Comparison of ENCODE assay signal across 23 mouse cellular contexts in genomic region chr7:67049206-67049605, GRCm38 (mm10).
DNase-seq lines count a peak whose midpoint lies in the region; ATAC-seq and TF ChIP-seq lines count a peak whose summit lies in the region.
"Had no signal": no experiment of that assay in that cellular context is flagged by ENCODE, and none has a peak within 500 bp of the region (broad histone marks: within the 10 kb centered on the region; RNA-seq: fewer than 3 reads in every experiment).

No protein-coding gene starts in this region.

- H3K4me2 ChIP-seq in midbrain, embryonic 16.5 days (ENCODE audit: low read length), result no peak overlapping the region
- H3K4me2 ChIP-seq: forebrain, embryonic 15.5 days; heart, embryonic 12.5 days; heart, embryonic 15.5 days; hindbrain, embryonic 13.5 days; intestine, embryonic 15.5 days had no signal

- H3K36me3 ChIP-seq in midbrain, embryonic 16.5 days (ENCODE audit: control insufficient read depth, insufficient read depth, low read length), result no peaks in the 10 kb centered on the region
- H3K36me3 ChIP-seq: forebrain, embryonic 15.5 days; heart, embryonic 12.5 days; heart, embryonic 15.5 days; hindbrain, embryonic 10.5 days; hindbrain, embryonic 13.5 days; intestine, embryonic 15.5 days had no signal

- intact Hi-C loops in gastrocnemius, adult 2 months (cut with DNase I), result loop anchor here (10.0 kb wide), 1 partner anchor 146 kb away; no protein-coding TSS in a partner anchor
- intact Hi-C loops in gastrocnemius, postnatal 14 days (cut with DNase I; ENCODE audit: low total_unique reads), result no loop called here

- ATAC-seq in midbrain, embryonic 16.5 days, result no peak
- ATAC-seq: CD4-positive, CD25-positive, alpha-beta regulatory T cell, adult 4 months; forebrain, embryonic 15.5 days; hindbrain, embryonic 16.5 days; intestine, embryonic 15.5 days had no signal

- TF ChIP-seq CTCF in gastrocnemius, adult 2 months (IDR thresholded peaks at IDR 0.05), result no peak

- H3K9ac ChIP-seq in midbrain, embryonic 16.5 days (ENCODE audit: low read depth, low read length), result no peak overlapping the region
- H3K9ac ChIP-seq: forebrain, embryonic 15.5 days; heart, embryonic 12.5 days; heart, embryonic 15.5 days; hindbrain, embryonic 13.5 days; intestine, embryonic 15.5 days had no signal

- H3K27me3 ChIP-seq in midbrain, embryonic 16.5 days (ENCODE audit: control insufficient read depth, insufficient read depth, low read depth, low read length), result no peaks in the 10 kb centered on the region
- H3K27me3 ChIP-seq: forebrain, embryonic 15.5 days; heart, embryonic 12.5 days; heart, embryonic 15.5 days; hindbrain, embryonic 13.5 days; intestine, embryonic 15.5 days had no signal

- no peak overlapping the region for H3K27ac ChIP-seq in gastrocnemius, adult 2 months
- no peak overlapping the region for H3K27ac ChIP-seq in midbrain, embryonic 16.5 days (ENCODE audit: low read length)
- H3K27ac ChIP-seq: forebrain, embryonic 15.5 days; heart, embryonic 15.5 days; hindbrain, embryonic 10.5 days; hindbrain, embryonic 13.5 days; intestine, embryonic 15.5 days had no signal

- H3K4me3 ChIP-seq in gastrocnemius, adult 2 months, result no peak overlapping the region
- no peak overlapping the region for H3K4me3 ChIP-seq in midbrain, embryonic 16.5 days (ENCODE audit: low read depth, low read length)
- H3K4me3 ChIP-seq: forebrain, embryonic 15.5 days; heart, embryonic 12.5 days; heart, embryonic 15.5 days; hindbrain, embryonic 10.5 days; hindbrain, embryonic 13.5 days; intestine, embryonic 15.5 days had no signal

- WGBS in midbrain, embryonic 16.5 days, result 82% methylated on average over 2 of the region's 2 CpGs

- H3K9me3 ChIP-seq in midbrain, embryonic 16.5 days (replicated peaks; ENCODE audit: control insufficient read depth, low read length, poor library complexity, severe bottlenecking), result no peaks in the 10 kb centered on the region
- H3K9me3 ChIP-seq: forebrain, embryonic 15.5 days; heart, embryonic 12.5 days; heart, embryonic 15.5 days; hindbrain, embryonic 10.5 days; hindbrain, embryonic 13.5 days; intestine, embryonic 15.5 days had no signal

- peak; percentile 64 to 67 for DNase-seq in cerebellum, postnatal 10 days
- DNase-seq in cerebellum, postnatal 4 days (ENCODE audit: low spot score in 2 of 2), result no peak
- peak; percentile 17 for DNase-seq in gastrocnemius, adult 2 months
- no peak for DNase-seq in gastrocnemius, postnatal 14 days
- DNase-seq in adipocyte (ENCODE audit: low spot score), result peak; percentile 60
- DNase-seq in brain, adult 2 months (ENCODE audit: low read depth, low spot score), result peak; percentile 24
- DNase-seq: cerebellum, adult 18-20 months; cerebellum, adult 9-10 months; gastrocnemius, postnatal 25 days; heart, adult 18-20 months; heart, postnatal 10 days; heart, postnatal 36 days; kidney, adult 11 months; kidney, adult 8-10 months had no signal

- 0 out of 2 replicates have a peak, but pooled peaks cover 3% of the 10 kb centered on the region for H3K4me1 ChIP-seq in midbrain, embryonic 16.5 days (ENCODE audit: control insufficient read depth, insufficient read depth, low read length)
- H3K4me1 ChIP-seq: forebrain, embryonic 15.5 days; hindbrain, embryonic 10.5 days; hindbrain, embryonic 13.5 days; intestine, embryonic 15.5 days had no signal

Comparison
In these comparisons a context has a peak if more than half of its experiments do, and no peak if none do; other contexts are left out.
1. DNase-seq: peak in cerebellum, postnatal 10 days (2 of 2), gastrocnemius, adult 2 months (single experiment), adipocyte (single experiment) and brain, adult 2 months (single experiment); none in cerebellum, postnatal 4 days (0 of 2) and gastrocnemius, postnatal 14 days (single experiment).